Mouse (Mus musculus): ENCODE results near the gene Slc16a1. TPM values are rescaled to one million over a fixed set of nuclear protein-coding genes. Genes with fewer than 3 reads are reported as not detected.

The Slc16a1 gene
- polyA plus RNA-seq, 1 experiment from 2014 or later, result 32.1 TPM

GRCm38 (mm10) chr3:104615216-104615615 is 23.3 kb upstream of the Slc16a1 start:
- whole genome bisulfite sequencing, result 64% methylated on average over 2 of the region's 2 CpGs
- TF ChIP-seq CTCF (IDR thresholded peaks at IDR 0.05; ENCODE audit: low read depth) (no peak), EP300 (optimal IDR thresholded peaks at IDR 0.05) (no peak)
- ATAC-seq (ENCODE audit: low FRiP score, low TSS enrichment), result no peak

GRCm38 (mm10) chr3:104616155-104616554 is 22.3 kb upstream of the Slc16a1 start:
- 29% methylated on average over 8 of the region's 8 CpGs for WGBS
- no peaks in the 10 kb centered on the region for H3K4me1 ChIP-seq (replicated peaks; ENCODE audit: control insufficient read depth, insufficient read depth)
- ATAC-seq (ENCODE audit: low FRiP score, low TSS enrichment) (no peak), DNase-seq (ENCODE audit: low spot score) (no peak)
- H3K36me3 ChIP-seq (ENCODE audit: control insufficient read depth, insufficient read depth, low read length), result no peaks in the 10 kb centered on the region
- H3K4me3 ChIP-seq (ENCODE audit: low read depth, low read length), result no peak overlapping the region
- no peaks in the 10 kb centered on the region for H3K27me3 ChIP-seq (ENCODE audit: control insufficient read depth, insufficient read depth, low read length)
- no peak overlapping the region for H3K9ac ChIP-seq (ENCODE audit: low read length)
- H3K4me2 ChIP-seq (replicated peaks; ENCODE audit: low read depth), result no peak overlapping the region
- H3K9me3 ChIP-seq (ENCODE audit: control insufficient read depth, low read length), result no peaks in the 10 kb centered on the region
- TF ChIP-seq CTCF (IDR thresholded peaks at IDR 0.05; ENCODE audit: low read depth), result no peak
- no peak for TF ChIP-seq EP300 (optimal IDR thresholded peaks at IDR 0.05)
- no peak overlapping the region for H3K27ac ChIP-seq (replicated peaks)

More at GRCm38 (mm10) chr3:104615216-104615615, 23.3 kb upstream of the Slc16a1 start:
- H3K4me3 ChIP-seq (ENCODE audit: low read depth, low read length), result no peak overlapping the region
- H3K4me1 ChIP-seq (replicated peaks; ENCODE audit: control insufficient read depth, insufficient read depth), result no peaks in the 10 kb centered on the region
- no peak overlapping the region for H3K9ac ChIP-seq (ENCODE audit: low read length)
- no peak for DNase-seq (ENCODE audit: low spot score)
- H3K9me3 ChIP-seq (ENCODE audit: control insufficient read depth, low read length), result no peaks in the 10 kb centered on the region
- H3K4me2 ChIP-seq (replicated peaks; ENCODE audit: low read depth), result no peak overlapping the region
- H3K36me3 ChIP-seq (ENCODE audit: control insufficient read depth, insufficient read depth, low read length), result no peaks in the 10 kb centered on the region
- no peaks in the 10 kb centered on the region for H3K27me3 ChIP-seq (ENCODE audit: control insufficient read depth, insufficient read depth, low read length)
- no peak overlapping the region for H3K27ac ChIP-seq (replicated peaks)

GRCm38 (mm10) chr3:104621841-104622240 is 16.6 kb upstream of the Slc16a1 start:
- Histone ChIP-seq H3K4me3 (ENCODE audit: low read depth, low read length) (no peak overlapping the region), H3K27ac (replicated peaks) (no peak overlapping the region), H3K4me2 (replicated peaks; ENCODE audit: low read depth) (no peak overlapping the region), H3K9ac (ENCODE audit: low read length) (no peak overlapping the region), H3K36me3 (ENCODE audit: control insufficient read depth, insufficient read depth, low read length) (no peaks in the 10 kb centered on the region), H3K9me3 (ENCODE audit: control insufficient read depth, low read length) (no peaks in the 10 kb centered on the region), H3K27me3 (ENCODE audit: control insufficient read depth, insufficient read depth, low read length) (no peaks in the 10 kb centered on the region), H3K4me1 (replicated peaks; ENCODE audit: control insufficient read depth, insufficient read depth) (no peaks in the 10 kb centered on the region)
- TF ChIP-seq EP300 (optimal IDR thresholded peaks at IDR 0.05) (no peak), CTCF (IDR thresholded peaks at IDR 0.05; ENCODE audit: low read depth) (no peak)
- 43% methylated on average over 1 of the region's 1 CpGs for WGBS
- ATAC-seq (ENCODE audit: low FRiP score, low TSS enrichment) (no peak), DNase-seq (ENCODE audit: low spot score) (no peak)

GRCm38 (mm10) chr3:104629810-104630209 is 8.7 kb upstream of the Slc16a1 start:
- Histone ChIP-seq H3K4me1 (replicated peaks; ENCODE audit: control insufficient read depth, insufficient read depth) (no peaks in the 10 kb centered on the region), H3K9ac (ENCODE audit: low read length) (no peak overlapping the region), H3K27me3 (ENCODE audit: control insufficient read depth, insufficient read depth, low read length) (no peaks in the 10 kb centered on the region), H3K4me2 (replicated peaks; ENCODE audit: low read depth) (no peak overlapping the region), H3K4me3 (ENCODE audit: low read depth, low read length) (no peak overlapping the region), H3K9me3 (ENCODE audit: control insufficient read depth, low read length) (no peaks in the 10 kb centered on the region), H3K36me3 (ENCODE audit: control insufficient read depth, insufficient read depth, low read length) (no peaks in the 10 kb centered on the region), H3K27ac (replicated peaks) (no peak overlapping the region)
- DNase-seq (ENCODE audit: low spot score) (no peak), ATAC-seq (ENCODE audit: low FRiP score, low TSS enrichment) (no peak)
- WGBS, result 54% methylated on average over 2 of the region's 2 CpGs
- no peak for TF ChIP-seq EP300 (optimal IDR thresholded peaks at IDR 0.05)
- no peak for TF ChIP-seq CTCF (IDR thresholded peaks at IDR 0.05; ENCODE audit: low read depth)

GRCm38 (mm10) chr3:104630941-104631340 is 7.5 kb upstream of the Slc16a1 start:
- 85% methylated on average over 2 of the region's 2 CpGs for WGBS
- Histone ChIP-seq H3K4me3 (ENCODE audit: low read depth, low read length) (no peak overlapping the region), H3K9me3 (ENCODE audit: control insufficient read depth, low read length) (no peaks in the 10 kb centered on the region), H3K4me2 (replicated peaks; ENCODE audit: low read depth) (no peak overlapping the region), H3K9ac (ENCODE audit: low read length) (no peak overlapping the region), H3K36me3 (ENCODE audit: control insufficient read depth, insufficient read depth, low read length) (no peaks in the 10 kb centered on the region), H3K4me1 (replicated peaks; ENCODE audit: control insufficient read depth, insufficient read depth) (no peaks in the 10 kb centered on the region), H3K27ac (replicated peaks) (no peak overlapping the region), H3K27me3 (ENCODE audit: control insufficient read depth, insufficient read depth, low read length) (no peaks in the 10 kb centered on the region)
- DNase-seq (ENCODE audit: low spot score) (no peak), ATAC-seq (ENCODE audit: low FRiP score, low TSS enrichment) (no peak)
- TF ChIP-seq CTCF (IDR thresholded peaks at IDR 0.05; ENCODE audit: low read depth) (no peak), EP300 (optimal IDR thresholded peaks at IDR 0.05) (no peak)

GRCm38 (mm10) chr3:104632560-104633162 is 5.8 kb upstream of the Slc16a1 start:
- Histone ChIP-seq H3K4me3 (ENCODE audit: low read depth, low read length) (no peak overlapping the region), H3K27ac (replicated peaks) (no peak overlapping the region), H3K4me2 (replicated peaks; ENCODE audit: low read depth) (no peak overlapping the region), H3K4me1 (replicated peaks; ENCODE audit: control insufficient read depth, insufficient read depth) (no peaks in the 10 kb centered on the region), H3K36me3 (ENCODE audit: control insufficient read depth, insufficient read depth, low read length) (no peaks in the 10 kb centered on the region), H3K9me3 (ENCODE audit: control insufficient read depth, low read length) (no peaks in the 10 kb centered on the region), H3K9ac (ENCODE audit: low read length) (no peak overlapping the region), H3K27me3 (ENCODE audit: control insufficient read depth, insufficient read depth, low read length) (no peaks in the 10 kb centered on the region)
- TF ChIP-seq CTCF (IDR thresholded peaks at IDR 0.05; ENCODE audit: low read depth) (no peak), EP300 (optimal IDR thresholded peaks at IDR 0.05) (no peak)
- no peak for ATAC-seq (ENCODE audit: low FRiP score, low TSS enrichment)
- WGBS, result 71% methylated on average over 4 of the region's 4 CpGs
- DNase-seq (ENCODE audit: low spot score), result no peak
